Mouse (Mus musculus) ES-Bruce4 (cell line): ENCODE data around the gene Stfa2l1.

ENCODE experiments used
- CTCF ChIP-seq: IDR thresholded peaks from one replicate; pipeline ENCODE4 v1.8.1; 2011; ENCODE audit warnings: low read depth, low read length
- POLR2A ChIP-seq: IDR thresholded peaks from one replicate; pipeline ENCODE4 v1.8.1; 2011; ENCODE audit warnings: low read length; ENCODE audit not compliant: insufficient read depth

GRCm38 (mm10) chr16:36176108-36176507, 19.5 kb downstream of the Stfa2l1 start:
- TF ChIP-seq CTCF (no peak), POLR2A (no peak)
